In the genomic region with DNA sequence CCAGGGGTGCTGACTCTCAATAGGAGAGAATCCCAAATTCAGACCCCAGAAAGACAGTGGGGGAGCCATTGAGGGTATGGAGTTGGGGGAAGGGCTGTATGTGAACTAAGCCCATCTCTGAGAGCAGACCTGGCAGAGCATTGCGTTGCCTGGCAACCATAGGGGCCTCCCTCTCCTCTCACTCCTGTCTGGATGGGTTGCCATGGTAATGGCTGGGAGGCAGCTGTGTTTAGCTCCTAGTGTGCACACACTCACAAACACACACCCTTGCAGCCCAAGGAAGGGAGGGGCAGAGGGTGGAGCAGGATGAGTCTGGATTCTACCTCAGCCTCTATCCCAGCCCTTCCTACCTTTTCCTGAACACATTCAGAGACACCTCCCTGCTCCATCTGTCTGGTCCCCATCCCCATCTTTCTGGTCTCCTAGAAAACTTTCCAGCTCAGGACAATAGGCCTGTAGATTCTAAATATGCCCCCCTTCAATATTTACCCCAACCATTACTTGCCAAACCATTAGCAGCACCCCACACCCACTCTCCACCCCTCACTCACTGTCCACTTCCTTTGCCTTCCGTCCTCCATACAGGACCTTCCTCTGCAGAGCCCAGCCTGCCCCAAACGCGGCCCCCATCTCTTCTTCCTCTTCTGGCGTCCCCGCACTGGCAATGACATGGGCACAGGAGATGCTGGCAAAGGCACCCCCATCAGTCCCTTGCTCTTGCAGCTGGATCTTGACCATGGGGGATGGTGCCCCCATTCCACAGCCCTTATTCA, we compare ENCODE assay signal across 9 mouse cellular contexts. TPM values are rescaled to one million over a fixed set of nuclear protein-coding genes. Genes with fewer than 3 reads are reported as not detected.
DNase-seq lines count a peak whose midpoint lies in the region; ATAC-seq and TF ChIP-seq lines count a peak whose summit lies in the region.
"Had no signal": no experiment of that assay in that cellular context is flagged by ENCODE, and none has a peak within 500 bp of the region (broad histone marks: within the 10 kb centered on the region; RNA-seq: fewer than 3 reads in every experiment).

No protein-coding gene starts in this region.

- ATAC-seq in embryonic facial prominence, embryonic 14.5 days (ENCODE audit: low read depth): peak; percentile 91
- peak; percentile 58; the same call in 1 of the 2 replicates for ATAC-seq in intestine, embryonic 15.5 days
- ATAC-seq in megakaryocyte progenitor cell, adult 5-6 weeks (replicated peaks; ENCODE audit: poor library complexity): 0 out of 2 replicates have a peak, but pooled peaks have one; percentile 21
- peak; percentile 62; the same call in 1 of the 2 replicates for ATAC-seq in stomach, embryonic 14.5 days (ENCODE audit: insufficient number of reproducible peaks, insufficient read depth, low FRiP score, low read depth)

- H3K4me2 ChIP-seq in embryonic facial prominence, embryonic 14.5 days (ENCODE audit: low read depth, low read length): no peak overlapping the region
- no peak overlapping the region for H3K4me2 ChIP-seq in intestine, embryonic 15.5 days (replicated peaks)
- H3K4me2 ChIP-seq in stomach, embryonic 14.5 days (replicated peaks; ENCODE audit: low read depth, low read length): no peak overlapping the region
- H3K4me2 ChIP-seq: liver, embryonic 15.5 days had no signal

- H3K27me3 ChIP-seq in embryonic facial prominence, embryonic 14.5 days (replicated peaks; ENCODE audit: control insufficient read depth, insufficient read depth, low read length): no peaks in the 10 kb centered on the region
- H3K27me3 ChIP-seq in intestine, embryonic 15.5 days (replicated peaks): no peaks in the 10 kb centered on the region
- H3K27me3 ChIP-seq in stomach, embryonic 14.5 days (ENCODE audit: control insufficient read depth, insufficient read depth, low read length): no peaks in the 10 kb centered on the region

- no peak overlapping the region for H3K4me3 ChIP-seq in embryonic facial prominence, embryonic 14.5 days (ENCODE audit: low read depth, low read length)
- H3K4me3 ChIP-seq in intestine, embryonic 15.5 days (replicated peaks): no peak overlapping the region
- H3K4me3 ChIP-seq in stomach, embryonic 14.5 days (ENCODE audit: low read depth, low read length): no peak overlapping the region
- H3K4me3 ChIP-seq: liver, embryonic 15.5 days had no signal

- H3K27ac ChIP-seq in embryonic facial prominence, embryonic 14.5 days (replicated peaks; ENCODE audit: low read depth, low read length): no peak overlapping the region; the same call in 1 of the 2 replicates
- no peak overlapping the region for H3K27ac ChIP-seq in intestine, embryonic 15.5 days
- H3K27ac ChIP-seq in stomach, embryonic 14.5 days (ENCODE audit: low read length): no peak overlapping the region
- H3K27ac ChIP-seq: liver, embryonic 15.5 days had no signal

- TF ChIP-seq CTCF in brain, embryonic 14.5 days (IDR thresholded peaks at IDR 0.05; ENCODE audit: borderline replicate concordance, extremely low read depth, insufficient read depth, insufficient read length): no peak

- H3K4me1 ChIP-seq in embryonic facial prominence, embryonic 14.5 days (ENCODE audit: control insufficient read depth, insufficient read depth, low read length): no peaks in the 10 kb centered on the region
- peaks cover 21% of the 10 kb centered on the region for H3K4me1 ChIP-seq in intestine, embryonic 15.5 days (replicated peaks)
- peaks cover 10% of the 10 kb centered on the region; the same call in 1 of the 2 replicates for H3K4me1 ChIP-seq in stomach, embryonic 14.5 days (ENCODE audit: control insufficient read depth, insufficient read depth, low read length)

- no peak for TF ChIP-seq POLR2A in brain, embryonic 14.5 days (IDR thresholded peaks at IDR 0.05; ENCODE audit: borderline replicate concordance, extremely low read depth, insufficient read depth, insufficient read length, poor library complexity, severe bottlenecking)

- peak; percentile 100 for DNase-seq in brain, embryonic 14.5 days (ENCODE audit: low read depth)
- DNase-seq in embryonic facial prominence, embryonic 14.5 days (ENCODE audit: low spot score): peak; percentile 90
- no peak for DNase-seq in lung, postnatal 14 days
- DNase-seq in adrenal gland, postnatal 25 days: no peak
- no peak for DNase-seq in adrenal gland, adult 8-10 months

- H3K9me3 ChIP-seq in embryonic facial prominence, embryonic 14.5 days (ENCODE audit: control insufficient read depth, low read length): no peaks in the 10 kb centered on the region
- no peaks in the 10 kb centered on the region for H3K9me3 ChIP-seq in intestine, embryonic 15.5 days
- no peaks in the 10 kb centered on the region for H3K9me3 ChIP-seq in stomach, embryonic 14.5 days (ENCODE audit: control insufficient read depth, low read depth, low read length)
- H3K9me3 ChIP-seq: liver, embryonic 15.5 days had no signal

- WGBS in embryonic facial prominence, embryonic 14.5 days: 72% methylated on average over 6 of the region's 6 CpGs
- WGBS in intestine, embryonic 15.5 days: 61% methylated on average over 6 of the region's 6 CpGs
- WGBS in stomach, embryonic 14.5 days: 64% methylated on average over 6 of the region's 6 CpGs

- peaks cover 56% of the 10 kb centered on the region for H3K36me3 ChIP-seq in embryonic facial prominence, embryonic 14.5 days (ENCODE audit: control insufficient read depth, insufficient read depth, low read length)
- no peaks in the 10 kb centered on the region for H3K36me3 ChIP-seq in intestine, embryonic 15.5 days
- peaks cover 19% of the 10 kb centered on the region for H3K36me3 ChIP-seq in stomach, embryonic 14.5 days (ENCODE audit: control insufficient read depth, insufficient read depth, low read length)
- H3K36me3 ChIP-seq: liver, embryonic 15.5 days had no signal

- 0 out of 2 replicates have a peak overlapping the region, but pooled peaks have one; percentile 10 for H3K9ac ChIP-seq in embryonic facial prominence, embryonic 14.5 days (ENCODE audit: low read depth, low read length)
- H3K9ac ChIP-seq in intestine, embryonic 15.5 days: no peak overlapping the region
- no peak overlapping the region for H3K9ac ChIP-seq in stomach, embryonic 14.5 days (replicated peaks; ENCODE audit: low read depth, low read length)
- H3K9ac ChIP-seq: liver, embryonic 15.5 days had no signal

RNA-seq across cellular contexts. Expression of a gene that starts 6.9 kb away (rescaled TPM):
- 208 and 219 TPM in 2 replicates for polyA plus RNA-seq in brain, embryonic 14.5 days (2012; rRNA removed)
- polyA plus RNA-seq in embryonic facial prominence, embryonic 14.5 days (2014; fragmentation: Nextera tagmentation; extraction: Ambion mirVana): 1.5 TPM in 2 replicates
- 2.3 and 2.8 TPM in 2 replicates for polyA plus RNA-seq in intestine, embryonic 15.5 days (2015; fragmentation: Nextera tagmentation; extraction: Ambion mirVana)
- 0.02 and 0.05 TPM in 2 replicates for total RNA-seq in megakaryocyte progenitor cell, adult 5-6 weeks (2015)
- total RNA-seq in megakaryocyte progenitor cell, adult 5-6 weeks (2017): 0.07 and 0.17 TPM in 2 replicates
- 1.0 and 1.4 TPM in 2 replicates for polyA plus RNA-seq in stomach, embryonic 14.5 days (2014; fragmentation: Nextera tagmentation; extraction: Ambion mirVana)
- total RNA-seq in adrenal gland, postnatal 25 days (2021): 3.0 and 5.6 TPM in 2 replicates
- total RNA-seq in adrenal gland, adult 8-10 months (2022): 10 to 100 TPM in 1 of 4 experiments, 1 to 10 TPM in 3; 4.4 to 10.2 (median 7.1) TPM

RNA-seq across cellular contexts. Expression of a gene that starts 11.1 kb away (rescaled TPM):
- 51.8 and 53.7 TPM in 2 replicates for polyA plus RNA-seq in brain, embryonic 14.5 days (2012; rRNA removed)
- 134 and 141 TPM in 2 replicates for polyA plus RNA-seq in embryonic facial prominence, embryonic 14.5 days (2014; fragmentation: Nextera tagmentation; extraction: Ambion mirVana)
- polyA plus RNA-seq in intestine, embryonic 15.5 days (2015; fragmentation: Nextera tagmentation; extraction: Ambion mirVana): 117 and 118 TPM in 2 replicates
- total RNA-seq in megakaryocyte progenitor cell, adult 5-6 weeks (2015): 39.6 and 58.5 TPM in 2 replicates
- 92.1 and 96.5 TPM in 2 replicates for total RNA-seq in megakaryocyte progenitor cell, adult 5-6 weeks (2017)
- polyA plus RNA-seq in stomach, embryonic 14.5 days (2014; fragmentation: Nextera tagmentation; extraction: Ambion mirVana): 118 and 132 TPM in 2 replicates
- total RNA-seq in adrenal gland, postnatal 25 days (2021): 86.0 and 104 TPM in 2 replicates
- 100 to 1,000 TPM in 2 of 4 experiments, 10 to 100 TPM in 2; 73.9 to 110 (median 94.0) TPM for total RNA-seq in adrenal gland, adult 8-10 months (2022)

RNA-seq across cellular contexts. Expression of a gene that starts 44.2 kb away (rescaled TPM):
- 47.7 and 81.6 TPM in 2 replicates for polyA plus RNA-seq in brain, embryonic 14.5 days (2012; rRNA removed)
- polyA plus RNA-seq in embryonic facial prominence, embryonic 14.5 days (2014; fragmentation: Nextera tagmentation; extraction: Ambion mirVana): 31.3 and 39.5 TPM in 2 replicates
- 22.3 and 22.7 TPM in 2 replicates for polyA plus RNA-seq in intestine, embryonic 15.5 days (2015; fragmentation: Nextera tagmentation; extraction: Ambion mirVana)
- 64.5 and 77.4 TPM in 2 replicates for total RNA-seq in megakaryocyte progenitor cell, adult 5-6 weeks (2015)
- total RNA-seq in megakaryocyte progenitor cell, adult 5-6 weeks (2017): 38.4 and 38.6 TPM in 2 replicates
- polyA plus RNA-seq in stomach, embryonic 14.5 days (2014; fragmentation: Nextera tagmentation; extraction: Ambion mirVana): 32.7 and 38.1 TPM in 2 replicates
- 30.9 and 34.0 TPM in 2 replicates for total RNA-seq in adrenal gland, postnatal 25 days (2021)
- total RNA-seq in adrenal gland, adult 8-10 months (2022): 10 to 100 TPM; 21.2 to 35.5 (median 27.0) TPM

RNA-seq across cellular contexts. Expression of a gene that starts 49.9 kb away (rescaled TPM):
- polyA plus RNA-seq in brain, embryonic 14.5 days (2012; rRNA removed): 17.8 and 23.8 TPM in 2 replicates
- polyA plus RNA-seq in embryonic facial prominence, embryonic 14.5 days (2014; fragmentation: Nextera tagmentation; extraction: Ambion mirVana): 10.2 and 10.4 TPM in 2 replicates
- polyA plus RNA-seq in intestine, embryonic 15.5 days (2015; fragmentation: Nextera tagmentation; extraction: Ambion mirVana): 19.5 and 20.8 TPM in 2 replicates
- 8.6 and 9.8 TPM in 2 replicates for total RNA-seq in megakaryocyte progenitor cell, adult 5-6 weeks (2015)
- total RNA-seq in megakaryocyte progenitor cell, adult 5-6 weeks (2017): 10.5 and 14.2 TPM in 2 replicates
- 12.9 and 13.2 TPM in 2 replicates for polyA plus RNA-seq in stomach, embryonic 14.5 days (2014; fragmentation: Nextera tagmentation; extraction: Ambion mirVana)
- total RNA-seq in adrenal gland, postnatal 25 days (2021): 32.1 and 43.7 TPM in 2 replicates
- total RNA-seq in adrenal gland, adult 8-10 months (2022): 10 to 100 TPM; 27.9 to 55.0 (median 41.4) TPM

RNA-seq across cellular contexts. Expression of a gene that starts 53.0 kb away (rescaled TPM):
- 35.7 and 38.5 TPM in 2 replicates for polyA plus RNA-seq in brain, embryonic 14.5 days (2012; rRNA removed)
- polyA plus RNA-seq in embryonic facial prominence, embryonic 14.5 days (2014; fragmentation: Nextera tagmentation; extraction: Ambion mirVana): 12.2 and 15.2 TPM in 2 replicates
- polyA plus RNA-seq in intestine, embryonic 15.5 days (2015; fragmentation: Nextera tagmentation; extraction: Ambion mirVana): 8.9 and 9.2 TPM in 2 replicates
- total RNA-seq in megakaryocyte progenitor cell, adult 5-6 weeks (2015): 34.6 and 37.4 TPM in 2 replicates
- 13.8 and 16.7 TPM in 2 replicates for total RNA-seq in megakaryocyte progenitor cell, adult 5-6 weeks (2017)
- polyA plus RNA-seq in stomach, embryonic 14.5 days (2014; fragmentation: Nextera tagmentation; extraction: Ambion mirVana): 13.6 and 17.6 TPM in 2 replicates
- 58.3 and 66.5 TPM in 2 replicates for total RNA-seq in adrenal gland, postnatal 25 days (2021)
- 10 to 100 TPM; 53.8 to 66.8 (median 56.1) TPM for total RNA-seq in adrenal gland, adult 8-10 months (2022)

Comparison
In these comparisons a context has a peak if more than half of its experiments do, and no peak if none do; other contexts are left out.
1. DNase-seq: peak in brain, embryonic 14.5 days (single experiment) and embryonic facial prominence, embryonic 14.5 days (single experiment); none in lung, postnatal 14 days (single experiment), adrenal gland, postnatal 25 days (single experiment) and adrenal gland, adult 8-10 months (single experiment).
2. ATAC-seq: peak in every context shown above with its lines; median percentile 91 in embryonic facial prominence, embryonic 14.5 days; 62 in stomach, embryonic 14.5 days; 58 in intestine, embryonic 15.5 days; 21 in megakaryocyte progenitor cell, adult 5-6 weeks.
3. RNA of a gene that starts 6.9 kb away (polyA plus RNA-seq): 208 to 219 TPM in brain, embryonic 14.5 days; 2.3 to 2.8 TPM in intestine, embryonic 15.5 days, 1.5 TPM in embryonic facial prominence, embryonic 14.5 days and 1.0 to 1.4 TPM in stomach, embryonic 14.5 days; every median in the first group is over 10 times any median in the second.